Mouse (Mus musculus): ENCODE results near the gene Capn10.
"Not testable (repeated sequence)": the region's sequence is repeated elsewhere in the genome, so short reads cannot be mapped to it uniquely, and the experiment has no call there.

Capn10 gene

GRCm38 (mm10) chr1:92919775-92920174 lies 14.4 kb upstream of the Capn10 start:
- no peak for DNase-seq (ENCODE audit: low read depth, low spot score)

DNA sequence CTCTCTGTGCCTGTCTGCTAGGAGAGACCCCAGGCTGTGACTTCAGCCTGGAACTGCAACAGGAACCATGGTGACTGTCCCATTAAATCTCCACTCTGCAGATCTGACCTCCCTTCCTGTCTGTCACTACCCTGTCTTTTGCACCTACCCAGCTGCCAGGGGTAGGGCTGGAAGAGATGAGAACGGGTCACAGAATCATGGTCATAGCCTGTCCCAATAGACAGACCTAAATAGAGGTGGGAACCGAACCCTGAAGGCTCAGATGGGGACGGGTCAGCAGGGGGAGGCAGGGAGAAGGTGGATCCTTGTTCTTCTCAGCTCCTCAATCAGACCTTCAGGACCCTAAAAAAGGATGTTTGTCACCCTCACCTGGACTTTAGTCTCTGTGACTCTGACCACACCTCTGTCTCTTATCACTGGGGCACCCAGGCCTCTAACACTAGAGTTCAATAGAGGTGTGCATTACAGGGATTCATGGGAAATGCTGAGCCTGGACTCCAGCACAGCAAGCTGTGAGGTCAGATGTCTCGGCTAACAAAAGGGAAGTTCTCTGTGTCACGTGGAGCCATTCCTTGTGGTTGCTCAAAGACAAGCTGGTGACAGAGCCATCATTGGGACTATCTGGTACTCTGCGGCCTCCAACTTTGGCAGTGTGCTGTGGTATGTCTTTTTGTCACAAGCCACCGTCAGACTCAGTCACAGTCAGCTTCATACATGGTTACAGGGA lies 13.5 kb upstream of the Capn10 start:
- DNase-seq (ENCODE audit: low read depth, low spot score) = no peak

DNA sequence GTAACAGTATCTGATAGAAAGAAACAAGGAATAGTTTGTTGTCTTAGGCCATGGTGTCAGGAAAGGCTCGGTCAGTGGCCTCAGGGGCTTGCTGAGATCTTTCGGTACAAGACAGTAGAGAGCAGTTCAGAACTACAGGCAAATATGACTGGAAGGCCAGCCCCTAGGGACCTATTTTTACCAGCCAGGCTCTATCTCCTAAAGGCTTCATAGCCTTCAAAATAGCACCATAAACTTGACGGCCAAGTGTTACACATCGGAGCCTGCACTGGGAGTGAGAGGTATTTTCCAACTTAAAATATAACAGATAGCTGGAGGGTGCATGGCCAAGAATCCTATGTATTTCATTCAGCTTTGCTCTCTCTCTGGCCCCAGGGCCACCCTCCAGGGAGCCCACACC lies 12.7 kb upstream of the Capn10 start:
- DNase-seq (ENCODE audit: low read depth, low spot score) = no peak

- DNase-seq (ENCODE audit: low read depth, low spot score) = no peak
Measured at GRCm38 (mm10) chr1:92930171-92930706, 3.9 kb upstream of the Capn10 start.

DNA sequence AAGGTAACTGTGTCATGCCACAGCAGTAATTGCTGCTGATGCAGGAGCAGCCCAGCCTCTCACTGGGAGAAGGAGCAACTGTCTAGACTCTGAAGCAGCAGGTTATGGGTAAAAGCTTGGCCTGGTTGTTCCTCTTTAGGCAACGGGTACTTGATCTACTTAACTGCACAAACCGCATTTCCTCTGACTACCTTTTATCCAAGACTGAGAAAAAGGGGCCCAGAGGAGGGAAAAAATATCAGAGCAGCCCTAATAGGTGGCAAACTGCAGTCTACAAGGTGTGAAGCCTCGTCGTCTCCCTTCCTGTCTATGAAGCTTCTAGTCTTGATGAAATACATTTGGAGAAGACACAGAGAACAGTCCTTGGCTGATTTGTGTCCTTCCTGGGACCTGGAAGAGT lies 565 bp upstream of the Capn10 start:
- no peak for DNase-seq (ENCODE audit: low read depth, low spot score)

- no peak for DNase-seq (ENCODE audit: low read depth, low spot score)
Measured at GRCm38 (mm10) chr1:92935054-92935962, 1.1 kb downstream of the Capn10 start.

- DNase-seq (ENCODE audit: low read depth, low spot score) = no peak
Measured at GRCm38 (mm10) chr1:92935977-92936376, 1.8 kb downstream of the Capn10 start.

DNA sequence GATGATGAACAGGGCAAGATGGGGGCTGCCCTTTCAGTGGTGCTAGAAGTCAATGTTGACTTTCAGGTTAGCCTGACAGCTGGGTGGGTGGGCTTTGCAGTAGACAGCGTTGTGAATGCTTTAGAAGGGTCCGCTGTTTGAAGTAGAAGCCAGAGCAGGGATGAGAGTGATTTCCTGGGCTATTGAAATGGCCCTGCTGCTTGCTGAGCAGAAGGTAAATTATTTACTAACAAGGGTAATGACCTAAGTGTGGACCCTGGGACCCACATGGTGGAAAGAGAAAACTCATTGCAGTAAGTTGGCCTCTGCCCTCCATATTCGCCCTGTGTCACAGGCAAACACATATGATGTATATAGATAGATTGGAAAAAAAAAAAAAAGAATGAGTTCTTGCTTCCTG lies 2.3 kb downstream of the Capn10 start:
- DNase-seq (ENCODE audit: low read depth, low spot score) = no peak

DNA sequence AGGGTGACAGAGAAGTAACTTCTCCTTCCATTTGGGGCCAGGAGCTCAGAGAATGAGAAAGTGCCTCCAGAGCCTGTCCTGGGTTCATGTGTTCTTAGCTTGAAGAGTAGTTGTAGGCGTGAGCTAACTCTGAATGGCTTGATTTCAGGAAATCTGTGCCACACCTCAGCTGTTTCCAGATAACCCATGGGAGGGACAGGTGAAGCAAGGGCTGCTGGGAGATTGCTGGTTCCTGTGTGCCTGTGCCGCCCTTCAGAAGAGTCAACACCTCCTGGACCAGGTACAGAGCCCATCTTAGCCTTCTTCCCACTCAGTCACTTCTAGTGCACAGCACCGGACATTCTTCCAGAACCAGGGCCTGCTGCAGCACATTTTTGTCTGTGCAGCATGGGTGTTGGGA lies 3.6 kb downstream of the Capn10 start:
- DNase-seq (ENCODE audit: low read depth, low spot score) = no peak

- no peak for DNase-seq (ENCODE audit: low read depth, low spot score)
Measured at GRCm38 (mm10) chr1:92939746-92940145, 5.6 kb downstream of the Capn10 start.

DNA sequence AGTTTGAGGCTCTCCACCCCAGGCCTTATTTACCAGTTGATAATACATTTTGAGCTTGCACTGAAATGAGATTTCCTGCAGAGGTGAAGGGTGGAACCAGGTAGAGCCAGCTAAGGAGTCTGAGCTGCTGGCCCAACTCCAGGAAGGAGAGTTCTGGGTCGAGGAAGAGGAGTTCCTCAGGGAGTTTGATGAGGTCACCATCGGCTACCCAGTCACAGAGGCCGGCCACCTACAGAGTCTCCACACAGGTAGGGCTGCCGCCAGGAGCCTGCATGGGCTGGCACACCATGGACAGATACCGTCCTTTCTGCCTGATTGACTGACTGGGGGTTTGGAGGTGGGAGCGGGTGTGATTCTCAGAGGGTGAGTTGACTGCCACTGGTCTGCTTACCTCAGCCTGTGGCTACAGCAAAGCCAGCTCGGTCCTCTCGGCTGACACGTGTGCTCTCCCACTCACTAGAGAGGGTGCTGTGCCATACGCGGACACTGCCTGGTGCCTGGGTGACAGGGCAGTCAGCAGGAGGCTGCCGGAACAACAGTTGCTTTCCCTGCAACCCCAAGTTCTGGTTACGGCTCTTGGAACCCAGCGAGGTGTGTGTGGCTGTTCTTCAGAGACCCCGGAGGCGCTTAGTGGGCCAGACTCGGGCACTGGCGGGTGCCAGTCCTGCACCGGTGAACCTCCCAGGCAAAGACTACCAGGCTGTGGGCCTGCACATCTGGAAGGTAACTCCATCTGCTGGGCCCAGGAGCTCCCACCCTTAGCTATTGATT lies 9.2 kb downstream of the Capn10 start:
- no peak for DNase-seq (ENCODE audit: low read depth, low spot score)

- no peak for DNase-seq (ENCODE audit: low read depth, low spot score)
Measured at GRCm38 (mm10) chr1:92947966-92948365, 13.8 kb downstream of the Capn10 start.

GRCm38 (mm10) chr1:92949426-92949825 lies 15.2 kb downstream of the Capn10 start:
- no peak for DNase-seq (ENCODE audit: low read depth, low spot score)

- no peak for DNase-seq (ENCODE audit: low read depth, low spot score)
Measured at GRCm38 (mm10) chr1:92950607-92951006, 16.4 kb downstream of the Capn10 start, which contains the start of gene Gpr35. Gene Gpr35, plus strand, starts transcription at chr1:92950865.

DNA sequence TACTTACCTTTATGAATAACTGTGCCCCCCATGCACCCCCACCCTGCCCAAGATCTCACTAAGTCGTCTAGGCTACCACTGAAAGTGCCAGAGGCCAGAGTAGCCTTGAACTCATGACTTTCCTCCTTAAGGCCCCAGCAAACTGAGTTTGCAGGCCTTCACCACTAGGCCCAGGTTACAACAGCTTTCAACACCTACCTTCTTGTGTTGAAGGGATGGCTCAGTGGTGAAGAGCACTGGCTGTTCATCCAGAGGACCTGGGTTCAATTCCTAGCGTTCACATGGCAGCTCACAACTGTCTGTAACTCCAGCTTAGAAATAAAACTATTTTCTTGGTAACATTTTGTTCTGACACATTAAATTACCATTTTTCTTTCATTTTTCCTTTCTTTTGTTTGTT lies 19.5 kb downstream of the Capn10 start:
- no peak for DNase-seq (ENCODE audit: low read depth, low spot score)

DNA sequence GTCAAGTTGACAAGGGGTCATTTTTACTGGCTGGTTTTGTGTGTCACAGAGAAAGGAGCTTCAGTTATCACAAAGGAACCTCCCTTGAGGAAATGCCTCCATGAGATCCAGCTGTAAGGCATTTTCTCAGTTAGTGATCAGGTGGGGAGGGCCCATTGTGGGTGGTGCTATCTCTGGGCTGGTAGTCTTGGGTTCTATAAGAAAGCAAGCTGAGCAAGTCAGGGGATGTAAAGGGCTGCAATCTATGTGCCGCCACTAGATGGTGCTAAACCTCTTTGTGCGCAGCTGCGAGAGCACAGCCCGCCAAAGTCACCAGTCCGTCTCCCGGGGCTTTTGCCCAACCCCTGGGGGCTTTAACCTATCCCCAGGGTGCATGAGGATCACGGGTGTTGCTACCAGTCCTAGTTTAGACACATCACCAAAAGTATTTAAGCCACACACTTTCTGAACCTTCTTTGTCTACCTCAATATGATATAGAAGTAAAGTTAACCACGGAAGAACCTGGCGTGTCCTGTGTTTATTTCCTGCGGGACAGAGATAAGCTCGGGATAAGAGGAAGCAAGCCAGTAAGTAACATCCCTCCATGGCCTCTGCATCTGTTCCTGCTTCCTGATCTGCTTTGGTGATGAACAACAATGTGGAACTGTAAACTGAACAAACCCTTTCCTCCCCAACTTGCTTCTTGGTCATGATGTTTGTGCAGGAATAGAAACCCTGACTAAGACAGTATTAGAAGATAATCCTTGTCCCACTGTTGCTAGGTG lies 22.6 kb downstream of the Capn10 start:
- DNase-seq (ENCODE audit: low read depth, low spot score) = not testable (repeated sequence)

DNA sequence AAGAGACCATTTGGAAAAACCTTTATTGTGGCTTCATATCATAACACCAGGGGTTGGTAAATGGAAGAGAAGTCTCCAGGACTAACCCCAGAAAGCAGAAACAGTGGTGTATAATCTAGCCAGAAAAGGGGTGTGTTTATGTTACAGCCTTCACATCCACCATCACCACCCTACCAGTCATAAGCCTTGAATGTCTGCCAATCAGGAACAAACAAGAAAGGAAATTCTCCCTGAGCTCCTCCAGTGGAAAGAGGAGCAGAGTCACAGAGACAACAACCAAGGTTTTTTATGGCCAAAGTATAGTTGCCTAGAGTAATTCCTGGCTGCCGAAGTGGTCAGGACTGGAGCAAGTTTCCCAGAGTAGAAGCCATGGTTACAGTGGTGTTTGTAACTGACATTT lies 24.8 kb downstream of the Capn10 start:
- no peak for DNase-seq (ENCODE audit: low read depth, low spot score)

DNA sequence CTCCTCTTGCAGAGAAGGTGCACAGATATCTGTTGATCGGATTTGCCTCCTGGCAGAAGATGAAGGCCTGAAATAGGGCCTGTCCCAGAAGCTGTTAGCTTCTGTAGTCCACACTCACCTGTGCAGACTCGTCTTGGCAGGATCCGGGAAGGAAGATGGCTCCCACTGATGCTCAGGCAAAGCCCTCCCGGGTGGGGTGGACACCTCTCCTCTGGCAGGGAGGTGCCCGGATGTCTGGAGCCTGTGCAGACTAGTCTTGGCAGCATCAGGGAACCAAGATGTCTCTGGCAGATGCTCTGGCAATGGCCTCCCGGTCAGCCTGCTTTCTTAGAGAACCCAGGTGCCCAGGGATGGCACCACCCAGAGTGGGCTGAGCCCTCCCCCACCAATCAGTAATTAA lies 36.6 kb downstream of the Capn10 start:
- DNase-seq (ENCODE audit: low read depth, low spot score) = not testable (repeated sequence)

DNA sequence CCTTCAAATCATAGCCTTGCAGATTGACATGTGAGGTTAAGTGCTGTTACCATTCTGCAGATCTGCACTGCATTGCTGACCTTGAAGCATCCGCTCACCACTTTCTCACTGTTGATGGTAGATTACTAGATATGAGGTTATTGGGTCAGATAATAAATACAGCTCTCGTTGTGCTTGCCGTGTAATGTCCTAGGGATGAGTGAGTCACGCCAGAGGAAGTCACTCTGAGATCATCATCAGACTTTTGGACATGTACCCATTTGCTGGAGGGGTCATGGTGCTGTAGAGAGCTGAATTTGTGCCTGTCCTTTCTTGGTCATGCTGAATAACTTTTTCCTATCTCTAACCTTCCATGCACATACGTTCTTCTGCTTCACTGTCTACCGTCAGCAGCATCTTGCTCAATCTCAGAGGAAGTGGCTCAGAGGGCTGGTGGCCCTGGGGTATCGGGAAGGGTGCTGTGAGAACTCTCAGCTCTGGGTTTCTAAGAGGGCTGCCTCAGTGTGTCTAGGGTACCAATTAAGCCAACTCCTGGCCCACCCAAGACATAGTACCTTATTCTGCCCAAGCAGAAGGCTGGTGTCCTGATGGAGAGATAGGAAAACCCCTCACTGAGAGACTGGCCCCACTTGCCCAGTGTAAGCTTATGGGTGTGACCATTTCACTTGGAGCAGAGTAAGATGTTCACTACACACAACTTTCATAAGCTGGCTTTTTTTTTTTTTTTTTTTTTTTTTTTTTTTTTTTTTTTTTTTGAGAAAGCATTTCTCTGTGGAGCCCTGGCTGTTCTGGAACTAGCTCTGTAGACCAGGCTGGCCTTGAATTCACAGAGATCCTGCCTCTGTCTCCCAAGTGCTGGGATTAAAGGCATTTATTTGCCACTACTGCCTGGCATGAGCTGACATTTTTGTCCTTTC lies 38.0 kb downstream of the Capn10 start:
- no peak for DNase-seq (ENCODE audit: low read depth, low spot score)

DNA sequence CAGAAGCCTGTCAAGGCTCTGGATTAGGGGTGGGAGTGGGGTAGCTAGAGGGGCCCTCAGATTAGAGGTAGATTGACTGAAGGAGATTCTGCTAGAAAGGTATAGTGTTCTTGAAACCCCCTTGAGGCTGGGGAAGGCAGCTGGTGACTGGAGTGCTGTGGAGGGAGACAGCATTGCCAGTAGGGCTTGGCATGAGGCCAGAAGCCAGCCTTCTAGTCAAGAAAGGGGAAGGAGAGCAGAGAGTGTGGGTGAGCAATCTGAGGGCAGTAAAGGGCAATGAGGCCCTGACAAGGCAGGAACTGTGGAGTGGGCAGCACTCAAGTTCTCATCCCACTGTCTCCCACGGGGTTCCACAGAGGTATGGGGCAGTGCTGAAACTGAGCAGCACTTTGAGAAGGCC lies 38.7 kb downstream of the Capn10 start:
- no peak for DNase-seq (ENCODE audit: low read depth, low spot score)
